Comparison of ENCODE assay signal across 11 mouse cellular contexts in the genomic region with DNA sequence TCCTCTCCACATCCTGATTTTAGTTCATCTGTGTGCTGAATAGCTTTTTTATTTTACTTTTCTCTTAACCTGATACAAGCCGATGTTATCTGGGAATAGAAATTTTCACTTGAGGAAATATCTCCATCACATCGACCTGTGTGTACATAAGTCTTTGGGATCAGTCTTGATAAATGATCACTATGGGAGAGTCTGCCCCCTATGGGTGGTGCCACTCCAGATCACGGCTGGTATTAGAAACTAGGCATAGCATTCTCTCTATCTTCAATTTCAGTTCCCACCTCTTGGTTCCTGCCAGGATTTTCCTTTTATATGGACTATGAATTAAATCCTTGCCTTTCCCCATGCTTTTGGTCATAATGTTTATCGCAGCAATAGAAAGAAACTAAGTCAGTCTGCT. TPM values are rescaled to one million over a fixed set of nuclear protein-coding genes. Genes with fewer than 3 reads are reported as not detected.
A peak's percentile ranks its signal among the peaks of the same experiment; 100 is the strongest.
DNase-seq lines count a peak whose midpoint lies in the region; ATAC-seq and TF ChIP-seq lines count a peak whose summit lies in the region.
"Had no signal": no experiment of that assay in that cellular context is flagged by ENCODE, and none has a peak within 500 bp of the region (broad histone marks: within the 10 kb centered on the region; RNA-seq: fewer than 3 reads in every experiment).

No protein-coding gene starts in this region.

- ATAC-seq in liver, embryonic 14.5 days (ENCODE audit: insufficient read depth): no peak

- no peak for TF ChIP-seq EP300 in liver, embryonic 14.5 days (IDR thresholded peaks at IDR 0.05; ENCODE audit: low read depth)

- no peak overlapping the region for H3K4me2 ChIP-seq in liver, embryonic 14.5 days (ENCODE audit: low read depth)
- H3K4me2 ChIP-seq: embryonic facial prominence, embryonic 13.5 days; limb, embryonic 15.5 days had no signal

- H3K4me1 ChIP-seq in liver, embryonic 14.5 days (replicated peaks; ENCODE audit: control insufficient read depth in 2 of 2, insufficient read depth in 2 of 2, low read length in 1 of 2): no peaks in the 10 kb centered on the region
- H3K4me1 ChIP-seq: embryonic facial prominence, embryonic 13.5 days; limb, embryonic 15.5 days had no signal

- H3K36me3 ChIP-seq in liver, embryonic 14.5 days (replicated peaks; ENCODE audit: control insufficient read depth, insufficient read depth, low read depth): no peaks in the 10 kb centered on the region
- H3K36me3 ChIP-seq: embryonic facial prominence, embryonic 13.5 days; limb, embryonic 15.5 days had no signal

- no peaks in the 10 kb centered on the region for H3K27me3 ChIP-seq in liver, embryonic 14.5 days (ENCODE audit: control insufficient read depth, insufficient read depth, low read length)
- H3K27me3 ChIP-seq: embryonic facial prominence, embryonic 13.5 days; limb, embryonic 15.5 days had no signal

- peak; percentile 13 for DNase-seq in embryo, embryonic 10.5 days (ENCODE audit: low spot score)
- no peak for DNase-seq in embryo, embryonic 10 days (ENCODE audit: low spot score)
- DNase-seq in liver, embryonic 14.5 days (ENCODE audit: low read depth in 3 of 3, low spot score in 3 of 3): no peak
- DNase-seq in liver (no peak), ZHBTc4 (ENCODE audit: low read depth, low spot score) (peak; percentile 40)
- peak; percentile 44 to 80 for DNase-seq in kidney, postnatal 36 days
- no peak for DNase-seq in ovary, postnatal 10 days (ENCODE audit: low spot score)
- DNase-seq in left cerebral cortex, adult 8-10 months (ENCODE audit: low spot score in 2 of 2): no peak
- DNase-seq: spleen, adult 18-20 months had no signal

- no peak overlapping the region for H3K9ac ChIP-seq in liver, embryonic 14.5 days (replicated peaks)
- H3K9ac ChIP-seq: embryonic facial prominence, embryonic 13.5 days; limb, embryonic 15.5 days had no signal

- no peak overlapping the region for H3K27ac ChIP-seq in liver, embryonic 14.5 days
- H3K27ac ChIP-seq: embryonic facial prominence, embryonic 13.5 days; limb, embryonic 15.5 days had no signal

- 0 out of 2 replicates have a peak, but pooled peaks have one; percentile 23 for TF ChIP-seq CTCF in liver, embryonic 14.5 days (IDR thresholded peaks at IDR 0.05; ENCODE audit: low read depth)

- no peak overlapping the region for H3K4me3 ChIP-seq in liver, embryonic 14.5 days (ENCODE audit: insufficient read depth in 1 of 2, low read depth in 2 of 2, low read length in 2 of 2)
- H3K4me3 ChIP-seq: embryonic facial prominence, embryonic 13.5 days; limb, embryonic 15.5 days had no signal

- 54% methylated on average over 4 of the region's 4 CpGs for WGBS in liver, embryonic 14.5 days (ENCODE audit: insufficient replicate concordance)

- no peaks in the 10 kb centered on the region for H3K9me3 ChIP-seq in liver, embryonic 14.5 days (ENCODE audit: control insufficient read depth, low read length)
- H3K9me3 ChIP-seq: embryonic facial prominence, embryonic 13.5 days; limb, embryonic 15.5 days had no signal

RNA-seq across cellular contexts. Expression of gene Commd2, which starts 31.8 kb away (rescaled TPM):
- 13.8 and 19.5 TPM in 2 replicates for polyA plus RNA-seq in liver, embryonic 14.5 days (2012; rRNA removed)
- 42.2 and 43.6 TPM in 2 replicates for polyA plus RNA-seq in liver, embryonic 14.5 days (2014; fragmentation: Nextera tagmentation; extraction: Ambion mirVana)
- total RNA-seq in left cerebral cortex, adult 8-10 months (2022): 10 to 100 TPM; 18.5 to 20.9 (median 19.2) TPM

RNA-seq across cellular contexts. Expression of gene Wwtr1, which starts 44.0 kb away (rescaled TPM):
- 1.1 and 1.5 TPM in 2 replicates for polyA plus RNA-seq in liver, embryonic 14.5 days (2012; rRNA removed)
- polyA plus RNA-seq in liver, embryonic 14.5 days (2014; fragmentation: Nextera tagmentation; extraction: Ambion mirVana): 0.92 and 0.93 TPM in 2 replicates
- total RNA-seq in left cerebral cortex, adult 8-10 months (2022): 10 to 100 TPM; 11.3 to 13.5 (median 12.4) TPM

Comparison
In these comparisons a context has a peak if more than half of its experiments do, and no peak if none do; other contexts are left out.
1. DNase-seq: peak in embryo, embryonic 10.5 days (single experiment), ZHBTc4 (single experiment) and kidney, postnatal 36 days (2 of 2); none in embryo, embryonic 10 days (single experiment), liver, embryonic 14.5 days (0 of 3), liver (single experiment), ovary, postnatal 10 days (single experiment) and left cerebral cortex, adult 8-10 months (0 of 2).